Mouse (Mus musculus) kidney, adult 9 months (tissue): Measurements from ENCODE around the gene Olfr808.

Experiments used
- DNase-seq: peaks from one replicate; pipeline ENCODE4 v3.0.0; 2022

Olfr808 gene

DNA sequence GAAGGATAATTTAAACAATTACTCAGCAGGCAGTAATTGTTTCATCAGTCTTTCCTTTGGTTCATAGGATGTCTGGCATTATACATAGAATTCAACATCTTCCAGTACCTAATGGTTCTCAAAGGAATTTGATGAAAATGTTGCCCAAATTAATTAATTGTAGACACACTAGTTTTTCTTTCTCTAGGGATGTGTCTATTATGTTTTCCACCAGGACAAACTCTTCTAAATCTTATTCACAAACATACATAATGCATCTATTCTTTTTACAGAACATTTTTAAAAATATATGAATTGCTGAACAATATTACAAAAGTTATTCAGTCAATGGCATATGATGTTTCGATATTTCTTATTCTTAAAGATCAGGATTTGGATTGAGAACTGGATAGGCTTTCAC is at the start of gene Olfr808:
Olfr808 (plus strand) TSS at position 301 of the 400 bp plus-strand sequence.
- no peak for DNase-seq

GRCm38 (mm10) chr10:129729275-129729674 is 36.0 kb upstream of the Olfr808 start, which contains the start of gene Olfr805:
Gene Olfr805 (minus strand): TSS chr10:129729375.
- DNase-seq: no peak

DNA sequence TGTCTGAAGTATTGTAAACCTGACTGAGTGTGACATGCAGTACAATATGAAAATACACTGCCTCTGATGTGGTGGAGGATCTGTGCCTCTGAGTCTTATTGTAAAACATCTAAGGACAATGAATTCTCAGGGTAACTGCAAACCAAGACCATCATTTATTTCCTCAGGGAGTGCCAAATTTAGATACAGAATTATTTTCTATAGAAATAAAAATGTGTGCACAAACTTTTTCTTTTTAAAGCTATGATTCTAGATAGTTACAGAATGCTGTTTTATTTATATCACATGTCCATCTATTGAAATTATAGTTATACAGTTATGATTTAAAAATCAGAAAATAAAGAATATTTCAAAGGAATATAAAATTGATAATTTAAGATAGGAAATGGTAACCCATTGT is 23.5 kb upstream of the Olfr808 start, which contains the start of gene Olfr806:
Olfr806 (minus strand) TSS at position 101 of the 400 bp plus-strand sequence.
- DNase-seq: no peak

GRCm38 (mm10) chr10:129757693-129758092 is 7.6 kb upstream of the Olfr808 start, which contains the start of gene Olfr807:
Gene Olfr807 (minus strand): TSS chr10:129757793.
- DNase-seq: no peak

DNA sequence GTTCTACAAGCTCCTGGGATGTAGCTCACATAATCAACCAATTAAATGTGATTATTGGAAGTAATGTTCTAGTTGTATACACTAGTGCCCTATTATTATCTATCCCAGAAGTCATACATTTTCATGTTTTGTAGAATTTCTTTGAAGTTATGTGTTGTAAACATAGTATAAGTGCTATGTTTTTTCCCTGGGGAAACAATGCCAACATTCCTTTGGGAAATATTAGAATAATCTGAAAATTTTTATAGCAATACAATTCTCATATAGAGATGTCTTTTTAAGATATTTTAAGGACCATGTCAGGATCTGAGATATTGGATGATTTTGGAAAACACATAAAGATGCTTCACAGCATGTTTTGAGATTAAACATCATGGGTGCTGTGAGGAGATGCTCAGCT is 9.1 kb downstream of the Olfr808 start, which contains the start of gene Olfr809:
Olfr809 (plus strand) TSS at position 301 of the 400 bp plus-strand sequence.
- DNase-seq: no peak

- no peak for DNase-seq
Observed at GRCm38 (mm10) chr10:129778123-129778522, 12.8 kb downstream of the Olfr808 start.

GRCm38 (mm10) chr10:129794817-129795216 is 29.5 kb downstream of the Olfr808 start, which contains the start of gene Olfr810:
Gene Olfr810 (minus strand): TSS chr10:129794917.
- no peak for DNase-seq

DNA sequence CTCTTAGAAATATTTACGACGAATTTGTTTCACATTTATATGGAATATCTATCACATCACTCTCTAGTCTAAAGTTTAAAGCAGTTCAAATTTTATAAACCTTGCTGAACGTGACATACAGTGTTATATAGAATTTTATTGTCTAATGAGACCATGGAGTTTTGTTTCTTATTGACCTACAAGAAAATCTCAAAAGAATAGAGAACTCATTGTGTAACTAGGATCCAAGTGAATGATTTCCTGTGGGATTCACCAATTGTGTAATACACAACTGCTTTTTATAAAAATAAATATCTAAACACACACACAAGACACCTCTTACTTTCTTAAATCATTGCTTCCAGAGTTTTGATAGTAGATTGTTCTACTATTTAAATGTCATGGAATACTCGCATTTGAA is 39.0 kb downstream of the Olfr808 start, which contains the start of gene Olfr811:
Olfr811 (minus strand) TSS at position 101 of the 400 bp plus-strand sequence.
- no peak for DNase-seq
